Mouse (Mus musculus) limb, embryonic 14.5 days (tissue): Measurements from ENCODE around the gene Scfd2. TPM values are rescaled to one million over a fixed set of nuclear protein-coding genes. Genes with fewer than 3 reads are reported as not detected.

Source experiments
- ATAC-seq: fragments of 200-750 bp; cut with Nextera tagmentation; 2 replicates; pipeline ENCODE4 v1.8.0; 2017; ENCODE audit warnings: low read depth, moderate number of reproducible peaks, moderate TSS enrichment; ENCODE audit not compliant: low FRiP score
- DNase-seq: peaks from one replicate; pipeline ENCODE4 v3.0.0-alpha.2; 2015; ENCODE audit warnings: low spot score
- H3K27ac ChIP-seq: fragments of 300-500 bp; sonication (generic); replicated peaks from 2 replicates; pipeline ENCODE4 v1.5.1; 2014; ENCODE audit warnings: low read depth, mild to moderate bottlenecking, low read length, moderate library complexity, mixed read lengths
- H3K27me3 ChIP-seq: fragments of 300-500 bp; sonication (generic); 2 replicates; pipeline ENCODE4 v1.6.1; 2014; ENCODE audit warnings: low read length, mixed read lengths; ENCODE audit not compliant: control insufficient read depth, insufficient read depth
- H3K36me3 ChIP-seq: fragments of 300-500 bp; sonication (generic); 2 replicates; pipeline ENCODE4 v1.6.1; 2014; ENCODE audit warnings: mild to moderate bottlenecking, low read length, moderate library complexity, mixed read lengths; ENCODE audit not compliant: control insufficient read depth, insufficient read depth
- H3K4me1 ChIP-seq: fragments of 300-500 bp; sonication (generic); 2 replicates; pipeline ENCODE4 v1.6.1; 2014; ENCODE audit warnings: antibody characterized with exemption, low read length, mixed read lengths; ENCODE audit not compliant: control insufficient read depth, insufficient read depth
- H3K4me2 ChIP-seq: fragments of 300-500 bp; sonication (generic); replicated peaks from 2 replicates; pipeline ENCODE4 v1.6.1; 2014; ENCODE audit warnings: low read depth, mild to moderate bottlenecking, low read length, moderate library complexity; ENCODE audit not compliant: severe bottlenecking
- H3K4me3 ChIP-seq: fragments of 300-500 bp; sonication (generic); replicated peaks from 2 replicates; pipeline ENCODE4 v1.5.1; 2014; ENCODE audit warnings: low read length
- H3K9ac ChIP-seq: fragments of 300-500 bp; sonication (generic); 2 replicates; pipeline ENCODE4 v1.6.1; 2014; ENCODE audit warnings: mild to moderate bottlenecking, low read depth, low read length, moderate library complexity; ENCODE audit not compliant: severe bottlenecking
- H3K9me3 ChIP-seq: fragments of 300-500 bp; sonication (generic); 2 replicates; pipeline ENCODE4 v1.6.1; 2016; ENCODE audit warnings: low read length; ENCODE audit not compliant: control insufficient read depth
- POLR2A ChIP-seq: fragments of 200-500 bp; IDR thresholded peaks from 2 replicates; pipeline ENCODE4 v1.8.0; 2012; ENCODE audit warnings: inconsistent platforms, mild to moderate bottlenecking, moderate library complexity, borderline replicate concordance; ENCODE audit not compliant: insufficient read depth, insufficient read length; ENCODE audit errors: extremely low read depth
- WGBS: fragments of 180-500 bp; shearing (Covaris S2); extraction: QIAGEN DNeasy Blood & Tissue Kit; methylation state at CpG from one replicate; pipeline ENCODE4 v1.1.7; 2014; 5-methylcytosine and 5-hydroxymethylcytosine counted together
- polyA plus RNA-seq, 2 experiments: library from polyadenylated mRNA; depleted of rRNA in 1 of 2; stranded (reverse) in 1 of 2; unstranded in 1 of 2; fragments of >200 nt; fragmentation: Nextera tagmentation in 1 of 2; extraction: Ambion mirVana in 1 of 2; gene quantifications; 2 replicates each; pipeline versions ENCODE4 v1.2.1 to v1.2.3; 2012 to 2014

Gene Scfd2
- polyA plus RNA-seq, 2 experiments = 9.6 to 16.2 TPM

- DNase-seq (no peak), ATAC-seq (peak; percentile 20; the same call in 1 of the 2 replicates)
- no peak overlapping the region for H3K4me2 ChIP-seq
- WGBS = 16% methylated on average over 4 of the region's 4 CpGs
- H3K36me3 ChIP-seq = no peaks in the 10 kb centered on the region
- H3K9me3 ChIP-seq = no peaks in the 10 kb centered on the region
- H3K27me3 ChIP-seq = no peaks in the 10 kb centered on the region
- no peak for TF ChIP-seq POLR2A
- peaks cover 27% of the 10 kb centered on the region for H3K4me1 ChIP-seq
- H3K9ac ChIP-seq = no peak overlapping the region
- H3K27ac ChIP-seq = peak overlapping the region; percentile 40
- H3K4me3 ChIP-seq = no peak overlapping the region
Observed at GRCm38 (mm10) chr5:74215125-74215524, 316.4 kb downstream of the Scfd2 start.

GRCm38 (mm10) chr5:74214501-74215110 lies 317.0 kb downstream of the Scfd2 start:
- TF ChIP-seq POLR2A = no peak
- Histone ChIP-seq H3K27me3 (no peaks in the 10 kb centered on the region), H3K4me3 (no peak overlapping the region), H3K4me2 (peak overlapping the region; percentile 17; the same call in 1 of the 2 replicates), H3K4me1 (peaks cover 27% of the 10 kb centered on the region), H3K9me3 (no peaks in the 10 kb centered on the region), H3K27ac (peak overlapping the region; percentile 53), H3K9ac (no peak overlapping the region), H3K36me3 (no peaks in the 10 kb centered on the region)
- ATAC-seq (peak; percentile 70; the same call in 1 of the 2 replicates), DNase-seq (peak; percentile 75)
- 4% methylated on average over 7 of the region's 7 CpGs for WGBS

GRCm38 (mm10) chr5:74211346-74211745 lies 320.2 kb downstream of the Scfd2 start:
- Histone ChIP-seq H3K27ac (peak overlapping the region; percentile 48; the same call in 1 of the 2 replicates), H3K36me3 (no peaks in the 10 kb centered on the region), H3K9me3 (no peaks in the 10 kb centered on the region), H3K4me3 (no peak overlapping the region), H3K9ac (no peak overlapping the region), H3K27me3 (no peaks in the 10 kb centered on the region), H3K4me2 (no peak overlapping the region), H3K4me1 (peaks cover 20% of the 10 kb centered on the region)
- 64% methylated on average over 11 of the region's 11 CpGs for WGBS
- DNase-seq (no peak), ATAC-seq (no peak)
- TF ChIP-seq POLR2A = no peak

GRCm38 (mm10) chr5:74209640-74210039 lies 321.9 kb downstream of the Scfd2 start:
- TF ChIP-seq POLR2A = no peak
- Histone ChIP-seq H3K9ac (no peak overlapping the region), H3K27me3 (no peaks in the 10 kb centered on the region), H3K36me3 (no peaks in the 10 kb centered on the region), H3K4me3 (no peak overlapping the region), H3K4me1 (peaks cover 17% of the 10 kb centered on the region), H3K9me3 (no peaks in the 10 kb centered on the region), H3K27ac (no peak overlapping the region), H3K4me2 (no peak overlapping the region)
- DNase-seq (no peak), ATAC-seq (no peak)
- 71% methylated on average over 4 of the region's 4 CpGs for WGBS

GRCm38 (mm10) chr5:74208438-74208837 lies 323.1 kb downstream of the Scfd2 start:
- H3K27ac ChIP-seq = no peak overlapping the region
- no peaks in the 10 kb centered on the region for H3K36me3 ChIP-seq
- no peaks in the 10 kb centered on the region for H3K9me3 ChIP-seq
- no peak overlapping the region for H3K4me3 ChIP-seq
- no peak overlapping the region for H3K9ac ChIP-seq
- H3K4me1 ChIP-seq = peaks cover 16% of the 10 kb centered on the region
- no peak overlapping the region for H3K4me2 ChIP-seq
- WGBS = 47% methylated on average over 7 of the region's 7 CpGs
- ATAC-seq (no peak), DNase-seq (no peak)
- no peaks in the 10 kb centered on the region for H3K27me3 ChIP-seq
- no peak for TF ChIP-seq POLR2A
